Mouse (Mus musculus) liver, postnatal 0 days (tissue): ENCODE results near the gene Vat1. TPM values are rescaled to one million over a fixed set of nuclear protein-coding genes. Genes with fewer than 3 reads are reported as not detected.
"Not testable (repeated sequence)": the region's sequence is repeated elsewhere in the genome, so short reads cannot be mapped to it uniquely, and the experiment has no call there.

Source experiments
- ATAC-seq: fragments of 200-750 bp; cut with Nextera tagmentation; 2 replicates; pipeline ENCODE4 v1.8.0; 2017; ENCODE audit warnings: mild to moderate bottlenecking, moderate library complexity
- DNase-seq: peaks from one replicate; pipeline ENCODE4 v3.0.0-alpha.2; 2016
- H3K27ac ChIP-seq: fragments of 300-500 bp; sonication (generic); 2 replicates; pipeline ENCODE4 v1.5.1; 2014; ENCODE audit warnings: antibody characterized with exemption, moderate library complexity, mild to moderate bottlenecking, low read depth
- H3K27me3 ChIP-seq: fragments of 300-500 bp; sonication (generic); 2 replicates; pipeline ENCODE4 v1.6.1; 2014; ENCODE audit warnings: low read length, control low read depth, mixed read lengths; ENCODE audit not compliant: insufficient read depth
- H3K36me3 ChIP-seq: fragments of 300-500 bp; sonication (generic); replicated peaks from 2 replicates; pipeline ENCODE4 v1.6.1; 2014; ENCODE audit warnings: mild to moderate bottlenecking, control low read depth, low read length, moderate library complexity, mixed read lengths; ENCODE audit not compliant: insufficient read depth
- H3K4me1 ChIP-seq: fragments of 300-500 bp; sonication (generic); 2 replicates; pipeline ENCODE4 v1.6.1; 2014; ENCODE audit warnings: antibody characterized with exemption, mild to moderate bottlenecking, control low read depth; ENCODE audit not compliant: insufficient read depth
- H3K4me2 ChIP-seq: fragments of 300-500 bp; sonication (generic); 2 replicates; pipeline ENCODE4 v1.6.1; 2014; ENCODE audit warnings: low read depth, mild to moderate bottlenecking, low read length, moderate library complexity, mixed read lengths
- H3K4me3 ChIP-seq: fragments of 300-500 bp; sonication (generic); 2 replicates; pipeline ENCODE4 v1.5.1; 2014; ENCODE audit warnings: low read depth, low read length
- H3K9ac ChIP-seq: fragments of 300-500 bp; sonication (generic); replicated peaks from 2 replicates; pipeline ENCODE4 v1.6.1; 2014; ENCODE audit warnings: mild to moderate bottlenecking, moderate library complexity
- H3K9me3 ChIP-seq: fragments of 300-500 bp; sonication (generic); 2 replicates; pipeline ENCODE4 v1.6.1; 2016; ENCODE audit warnings: mild to moderate bottlenecking, control low read depth, low read length, mixed read lengths
- CTCF ChIP-seq: sonication (generic); IDR thresholded peaks from 2 replicates; pipeline ENCODE4 v1.5.1; 2016; ENCODE audit warnings: antibody characterized with exemption, low read depth
- EP300 ChIP-seq: IDR thresholded peaks from 2 replicates; pipeline ENCODE4 v1.6.1; 2016; ENCODE audit warnings: antibody characterized with exemption, low read depth, mild to moderate bottlenecking
- WGBS: fragments of 180-500 bp; shearing (Covaris S2); extraction: QIAGEN DNeasy Blood & Tissue Kit; methylation state at CpG from one replicate; pipeline ENCODE4 v1.1.7; 2014; ENCODE audit not compliant: insufficient replicate concordance; 5-methylcytosine and 5-hydroxymethylcytosine counted together
- polyA plus RNA-seq: library from polyadenylated mRNA; unstranded; fragments of >200 nt; fragmentation: Nextera tagmentation; extraction: Ambion mirVana; gene quantifications from 2 replicates; pipeline ENCODE4 v1.2.1, GENCODE M21; 2015

The Vat1 gene
- polyA plus RNA-seq, 1 experiment from 2014 or later = 8.4 TPM

GRCm38 (mm10) chr11:101484245-101484644 lies 18.2 kb upstream of the Vat1 start:
- H3K4me1 ChIP-seq = peaks cover 27% of the 10 kb centered on the region
- no peak overlapping the region for H3K4me3 ChIP-seq
- no peak overlapping the region for H3K27ac ChIP-seq
- ATAC-seq = no peak
- H3K4me2 ChIP-seq = no peak overlapping the region
- H3K36me3 ChIP-seq = peaks cover 13% of the 10 kb centered on the region; the same call in 1 of the 2 replicates
- H3K9ac ChIP-seq = no peak overlapping the region
- WGBS = 53% methylated on average over 6 of the region's 6 CpGs
- H3K9me3 ChIP-seq = no peaks in the 10 kb centered on the region
- no peak for DNase-seq
- TF ChIP-seq CTCF (no peak), EP300 (no peak)
- H3K27me3 ChIP-seq = no peaks in the 10 kb centered on the region

- Histone ChIP-seq H3K4me3 (no peak overlapping the region), H3K4me1 (peaks cover 29% of the 10 kb centered on the region), H3K4me2 (no peak overlapping the region), H3K27ac (no peak overlapping the region), H3K36me3 (peaks cover 13% of the 10 kb centered on the region; the same call in 1 of the 2 replicates), H3K9me3 (no peaks in the 10 kb centered on the region), H3K27me3 (no peaks in the 10 kb centered on the region), H3K9ac (no peak overlapping the region)
- 33% methylated on average over 3 of the region's 3 CpGs for WGBS
- ATAC-seq (no peak), DNase-seq (no peak)
- no peak for TF ChIP-seq EP300
- TF ChIP-seq CTCF = no peak
Measured at GRCm38 (mm10) chr11:101483804-101484203, 17.8 kb upstream of the Vat1 start.

- Histone ChIP-seq H3K9me3 (no peaks in the 10 kb centered on the region), H3K27ac (no peak overlapping the region), H3K27me3 (no peaks in the 10 kb centered on the region), H3K4me2 (no peak overlapping the region), H3K36me3 (no peaks in the 10 kb centered on the region), H3K4me3 (no peak overlapping the region), H3K9ac (no peak overlapping the region), H3K4me1 (peaks cover 24% of the 10 kb centered on the region)
- WGBS = 33% methylated on average over 6 of the region's 6 CpGs
- peak; percentile 43 for ATAC-seq
- no peak for DNase-seq
- TF ChIP-seq CTCF = no peak
- no peak for TF ChIP-seq EP300
Measured at GRCm38 (mm10) chr11:101480912-101481311, 14.9 kb upstream of the Vat1 start.

DNA sequence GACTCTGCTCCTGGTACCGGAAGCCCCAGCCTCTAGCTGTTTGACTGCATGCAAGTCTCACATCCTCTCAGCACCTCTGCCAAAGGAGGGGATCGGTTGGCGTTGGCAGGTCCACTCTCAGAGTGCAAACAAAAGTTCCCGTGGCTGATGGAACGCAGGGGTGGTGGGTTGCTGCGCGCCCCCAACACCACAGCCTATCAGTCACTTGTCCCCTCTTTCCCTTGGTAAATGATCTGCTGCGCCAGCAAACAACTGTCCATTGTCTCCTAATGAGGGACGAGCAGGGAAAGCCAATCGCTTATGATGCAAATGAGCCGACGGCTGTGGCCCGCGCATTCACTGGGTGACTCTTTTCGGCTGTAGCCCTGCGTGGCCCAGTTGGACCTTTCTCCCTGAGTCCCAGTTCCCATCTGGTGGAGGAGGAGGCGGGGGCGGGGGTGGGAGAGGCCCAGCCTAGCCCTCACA lies 13.2 kb upstream of the Vat1 start:
- Histone ChIP-seq H3K4me2 (peak overlapping the region; percentile 38), H3K9me3 (no peaks in the 10 kb centered on the region), H3K9ac (no peak overlapping the region), H3K36me3 (no peaks in the 10 kb centered on the region), H3K4me1 (peaks cover 13% of the 10 kb centered on the region), H3K27me3 (no peaks in the 10 kb centered on the region), H3K4me3 (no peak overlapping the region), H3K27ac (no peak overlapping the region)
- no peak for DNase-seq
- no peak for TF ChIP-seq EP300
- no peak for TF ChIP-seq CTCF
- WGBS = 36% methylated on average over 18 of the region's 18 CpGs
- ATAC-seq = peak; percentile 45; the same call in 1 of the 2 replicates

GRCm38 (mm10) chr11:101477552-101478211 lies 11.7 kb upstream of the Vat1 start:
- H3K36me3 ChIP-seq = no peaks in the 10 kb centered on the region
- H3K27ac ChIP-seq = no peak overlapping the region
- 75% methylated on average over 10 of the region's 10 CpGs for WGBS
- TF ChIP-seq EP300 = no peak
- no peak for TF ChIP-seq CTCF
- DNase-seq = no peak
- peaks cover 9% of the 10 kb centered on the region for H3K4me1 ChIP-seq
- H3K9ac ChIP-seq = no peak overlapping the region
- ATAC-seq = no peak
- H3K4me3 ChIP-seq = no peak overlapping the region
- H3K27me3 ChIP-seq = no peaks in the 10 kb centered on the region
- no peak overlapping the region for H3K4me2 ChIP-seq
- H3K9me3 ChIP-seq = no peaks in the 10 kb centered on the region

GRCm38 (mm10) chr11:101477194-101477551 lies 11.1 kb upstream of the Vat1 start:
- Histone ChIP-seq H3K9me3 (no peaks in the 10 kb centered on the region), H3K27ac (no peak overlapping the region), H3K4me1 (peaks cover 9% of the 10 kb centered on the region), H3K27me3 (no peaks in the 10 kb centered on the region), H3K4me2 (no peak overlapping the region), H3K4me3 (no peak overlapping the region), H3K36me3 (no peaks in the 10 kb centered on the region), H3K9ac (no peak overlapping the region)
- 64% methylated on average over 4 of the region's 4 CpGs for WGBS
- ATAC-seq (no peak), DNase-seq (no peak)
- no peak for TF ChIP-seq EP300
- no peak for TF ChIP-seq CTCF

GRCm38 (mm10) chr11:101476361-101476760 lies 10.3 kb upstream of the Vat1 start:
- not testable (repeated sequence) for H3K4me2 ChIP-seq, H3K9ac ChIP-seq, H3K4me3 ChIP-seq, ATAC-seq, H3K36me3 ChIP-seq, H3K27me3 ChIP-seq, H3K27ac ChIP-seq, H3K9me3 ChIP-seq, DNase-seq, H3K4me1 ChIP-seq
- 85% methylated on average over 4 of the region's 4 CpGs for WGBS
